Mouse (Mus musculus) CH12.LX (cell line): Measurements from ENCODE around the gene Arid5b. TPM values are rescaled to one million over a fixed set of nuclear protein-coding genes. Genes with fewer than 3 reads are reported as not detected.

Experiments used
- DNase-seq: peaks from one replicate; pipeline ENCODE4 v3.0.0-alpha.2; 2013; ENCODE audit errors: extremely low read depth
- H3K27ac ChIP-seq: 2 replicates; pipeline ENCODE4 v1.5.1; 2012; ENCODE audit warnings: low read depth, mild to moderate bottlenecking, control low read depth, moderate library complexity; ENCODE audit not compliant: insufficient read depth
- H3K27me3 ChIP-seq: replicated peaks from 2 replicates; pipeline ENCODE3; 2012; ENCODE audit warnings: inconsistent platforms
- H3K36me3 ChIP-seq, 2 experiments: replicated peaks in 1 of 2; 2 replicates each; pipeline versions ENCODE3 to v1.6.1; 2012; ENCODE audit warnings: inconsistent platforms in 1 of 2, low read length in 1 of 2, mild to moderate bottlenecking in 1 of 2, mixed read lengths in 1 of 2, moderate library complexity in 1 of 2; ENCODE audit not compliant: control insufficient read depth in 1 of 2, insufficient read depth in 1 of 2
- H3K4me1 ChIP-seq, 2 experiments: 2 replicates each; pipeline ENCODE4 v1.6.1; 2012; ENCODE audit warnings: inconsistent platforms in 1 of 2, moderate library complexity in 1 of 2; ENCODE audit not compliant: insufficient read depth in 2 of 2, control insufficient read depth in 1 of 2
- H3K4me2 ChIP-seq: 2 replicates; pipeline ENCODE4 v1.6.1; 2012; ENCODE audit warnings: low read depth, mild to moderate bottlenecking, control low read depth; ENCODE audit not compliant: poor library complexity, insufficient read depth, severe bottlenecking
- H3K4me3 ChIP-seq, 3 experiments: fragments of 150-350 bp in 1 of 3; sonication (generic) in 1 of 3; replicated peaks in 1 of 3; 2 replicates each; pipeline versions ENCODE3 to v1.5.1; 2011 to 2012; ENCODE audit warnings: low read depth in 2 of 3, low read length in 2 of 3, mild to moderate bottlenecking in 2 of 3, moderate library complexity in 2 of 3, control low read depth in 1 of 3, improper control_type of control experiment in 1 of 3, inconsistent platforms in 1 of 3, mixed read lengths in 1 of 3; ENCODE audit not compliant: poor library complexity in 1 of 3
- H3K79me2 ChIP-seq: replicated peaks from 2 replicates; pipeline ENCODE4 v1.6.1; 2012; ENCODE audit warnings: mild to moderate bottlenecking, moderate library complexity; ENCODE audit not compliant: control insufficient read depth, poor library complexity, insufficient read depth, severe bottlenecking; ENCODE audit errors: extremely low read depth
- H3K9ac ChIP-seq: 2 replicates; pipeline ENCODE4 v1.6.1; 2012; ENCODE audit warnings: low read depth, mild to moderate bottlenecking, control low read depth, moderate library complexity; ENCODE audit not compliant: insufficient read depth
- H3K9me3 ChIP-seq: replicated peaks from 2 replicates; pipeline ENCODE3; 2012; ENCODE audit warnings: low read length, inconsistent platforms, mixed read lengths
- BHLHE40 ChIP-seq: IDR thresholded peaks from 2 replicates; pipeline ENCODE4 v1.6.1; 2011; ENCODE audit warnings: mild to moderate bottlenecking, low read depth, low read length, improper control_type of control experiment
- CHD2 ChIP-seq: IDR thresholded peaks from 2 replicates; pipeline ENCODE4 v1.6.1; 2011; ENCODE audit warnings: low read length, improper control_type of control experiment
- CTCF ChIP-seq, 2 experiments: IDR thresholded peaks in 1 of 2; conservative IDR thresholded peaks in 1 of 2; 2 replicates each; pipeline ENCODE4 v1.5.1; 2011 to 2012; ENCODE audit warnings: low read depth in 2 of 2, low read length in 2 of 2, improper control_type of control experiment in 1 of 2, inconsistent platforms in 1 of 2, mild to moderate bottlenecking in 1 of 2, moderate library complexity in 1 of 2
- E2F4 ChIP-seq: IDR thresholded peaks from 2 replicates; pipeline ENCODE4 v1.6.1; 2011; ENCODE audit warnings: low read depth, low read length, improper control_type of control experiment; ENCODE audit not compliant: insufficient replicate concordance
- EP300 ChIP-seq: IDR thresholded peaks from 2 replicates; pipeline ENCODE4 v1.6.1; 2011; ENCODE audit warnings: low read length, improper control_type of control experiment
- HCFC1 ChIP-seq: IDR thresholded peaks from 2 replicates; pipeline ENCODE4 v1.6.1; 2012; ENCODE audit warnings: low read depth, mild to moderate bottlenecking, inconsistent platforms, low read length, improper control_type of control experiment
- JUN ChIP-seq: IDR thresholded peaks from 2 replicates; pipeline ENCODE4 v1.6.1; 2011; ENCODE audit warnings: low read depth, mild to moderate bottlenecking, low read length, improper control_type of control experiment, moderate library complexity; ENCODE audit not compliant: insufficient read depth
- MEF2A ChIP-seq: IDR thresholded peaks from 2 replicates; pipeline ENCODE4 v1.6.1; 2014; ENCODE audit warnings: low read depth, mild to moderate bottlenecking, inconsistent platforms, low read length, improper control_type of control experiment, borderline replicate concordance
- MXI1 ChIP-seq: IDR thresholded peaks from 2 replicates; pipeline ENCODE4 v1.6.1; 2011; ENCODE audit warnings: mild to moderate bottlenecking, low read depth, low read length, improper control_type of control experiment
- MYC ChIP-seq: IDR thresholded peaks from 2 replicates; pipeline ENCODE4 v1.6.1; 2011; ENCODE audit warnings: low read depth, mild to moderate bottlenecking, improper control_type of control experiment, low read length
- NELFE ChIP-seq: IDR thresholded peaks from 2 replicates; pipeline ENCODE4 v1.6.1; 2011; ENCODE audit warnings: low read depth, low read length, improper control_type of control experiment
- NRF1 ChIP-seq: IDR thresholded peaks from 2 replicates; pipeline ENCODE4 v1.6.1; 2014; ENCODE audit warnings: low read depth, mild to moderate bottlenecking, inconsistent platforms, low read length, improper control_type of control experiment, moderate library complexity
- PAX5 ChIP-seq: IDR thresholded peaks from 2 replicates; pipeline ENCODE4 v1.6.1; 2012; ENCODE audit warnings: low read length, inconsistent platforms, mixed read lengths
- POLR2AphosphoS2 ChIP-seq: IDR thresholded peaks from 2 replicates; pipeline ENCODE4 v1.6.1; 2011; ENCODE audit warnings: low read depth, low read length, improper control_type of control experiment
- RCOR1 ChIP-seq: conservative IDR thresholded peaks from 2 replicates; pipeline ENCODE4 v1.6.1; 2012; ENCODE audit warnings: low read depth, mild to moderate bottlenecking, inconsistent platforms, low read length, improper control_type of control experiment
- SIN3A ChIP-seq: IDR thresholded peaks from 2 replicates; pipeline ENCODE4 v1.6.1; 2012; ENCODE audit warnings: low read length, improper control_type of control experiment, inconsistent platforms
- SMC3 ChIP-seq: IDR thresholded peaks from 2 replicates; pipeline ENCODE4 v1.6.1; 2011; ENCODE audit warnings: low read depth, low read length, improper control_type of control experiment
- TCF12 ChIP-seq: IDR thresholded peaks from 2 replicates; pipeline ENCODE4 v1.6.1; 2014; ENCODE audit warnings: low read depth, mild to moderate bottlenecking, inconsistent platforms, low read length, improper control_type of control experiment
- UBTF ChIP-seq: IDR thresholded peaks from 2 replicates; pipeline ENCODE4 v1.6.1; 2012; ENCODE audit warnings: low read depth, mild to moderate bottlenecking, inconsistent platforms, low read length, improper control_type of control experiment, moderate library complexity
- USF2 ChIP-seq: conservative IDR thresholded peaks from 2 replicates; pipeline ENCODE4 v1.6.1; 2011; ENCODE audit warnings: low read depth, low read length, improper control_type of control experiment
- ZKSCAN1 ChIP-seq: IDR thresholded peaks from 2 replicates; pipeline ENCODE4 v1.6.1; 2012; ENCODE audit warnings: low read depth, inconsistent platforms, low read length, improper control_type of control experiment, borderline replicate concordance
- ZMIZ1 ChIP-seq: IDR thresholded peaks from 2 replicates; pipeline ENCODE4 v1.6.1; 2012; ENCODE audit warnings: low read depth, mild to moderate bottlenecking, inconsistent platforms, low read length, improper control_type of control experiment
- dilution Hi-C: fragments of 300-500 bp; cut with MboI; formaldehyde crosslinking; loops from 2 replicates; pipeline ENCODE4 v1.14.3; 2020; ENCODE audit warnings: low sequenced_read_pairs; ENCODE audit not compliant: extremely low pct_unique_long_range_greater_than_20kb, extremely low pct_ligation_motif_present
- in situ Hi-C: fragments of 300-500 bp; cut with MboI; formaldehyde crosslinking; loops from 3 replicates; pipeline ENCODE4 v1.14.3; 2019; ENCODE audit warnings: low sequenced_read_pairs, low pct_ligation_motif_present, low pct_unique_long_range_greater_than_20kb, mixed read lengths
- polyA plus RNA-seq: library from polyadenylated mRNA; unstranded; fragments of >175 nt; gene quantifications from 2 replicates; pipeline ENCODE4 v1.2.1, GENCODE M21; 2012; ENCODE audit warnings: low read depth; ENCODE audit not compliant: insufficient read length
- total RNA-seq, 2 experiments: library from RNA; depleted of rRNA; stranded (reverse); fragments of 300-350 nt in 1 of 2; fragments of >200 nt in 1 of 2; gene quantifications; 2 replicates each; pipeline ENCODE4 v1.2.3; 2012 to 2014

The Arid5b gene
- total and polyA plus RNA-seq, 3 experiments, result 1.1 to 2.6 (median 1.8) TPM

DNA sequence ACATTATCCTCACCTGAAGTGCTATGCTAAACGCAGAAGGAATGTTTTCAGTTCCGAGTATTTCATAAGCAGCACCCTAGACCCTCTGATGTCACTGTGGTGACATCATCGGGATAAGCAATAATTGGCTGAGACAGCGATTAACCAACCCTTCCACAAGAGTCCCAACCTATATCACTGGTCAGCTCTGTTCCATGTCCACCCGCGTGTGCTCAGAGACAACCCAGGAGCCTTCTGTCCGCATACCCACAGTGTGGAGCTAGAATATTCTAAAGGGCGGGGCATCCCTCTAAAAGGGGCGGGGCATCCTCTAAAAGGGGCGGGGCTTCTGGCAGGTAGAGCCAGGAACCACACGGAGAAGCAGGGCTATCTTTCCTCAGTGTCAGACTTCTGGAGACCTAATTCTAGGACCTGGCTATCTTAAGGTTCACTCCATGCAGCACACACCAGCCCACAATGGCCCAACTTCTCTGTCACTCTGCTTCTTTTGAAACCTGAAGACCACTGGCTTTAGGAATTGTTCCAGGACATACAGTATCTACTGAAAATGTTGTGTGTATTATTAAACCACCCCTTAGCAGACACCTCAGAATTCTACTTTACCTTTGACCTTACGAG is 68.4 kb downstream of the Arid5b start:
- dilution Hi-C loops, result no loop called here
- no peak for DNase-seq
- TF ChIP-seq USF2, result no peak
- no peak for TF ChIP-seq SMC3
- TF ChIP-seq EP300, result no peak
- TF ChIP-seq CHD2, result no peak
- no peak for TF ChIP-seq MEF2A
- no peak for TF ChIP-seq RCOR1
- no peak for TF ChIP-seq MXI1
- no peak for TF ChIP-seq NRF1
- no peak for TF ChIP-seq UBTF
- TF ChIP-seq CTCF (conservative IDR thresholded peaks at IDR 0.05 in 1 of 2, IDR thresholded peaks at IDR 0.05 in 1 of 2; ENCODE audit: low read depth in 2 of 2, low read length in 2 of 2), result no peak
- TF ChIP-seq NELFE, result no peak
- TF ChIP-seq HCFC1, result no peak
- no peak for TF ChIP-seq JUN
- TF ChIP-seq ZMIZ1, result no peak
- no peak for TF ChIP-seq PAX5
- TF ChIP-seq, all 38 proteins: peak for 0
- Histone ChIP-seq H3K79me2 (no peaks in the 10 kb centered on the region), H3K27ac (no peak overlapping the region), H3K4me3 (no peak overlapping the region), H3K4me1 (peaks cover 0 to 2% of the 10 kb centered on the region in 2 experiments; a peak in 1 of 4 replicates), H3K9ac (no peak overlapping the region), H3K9me3 (no peaks in the 10 kb centered on the region), H3K4me2 (no peak overlapping the region), H3K36me3 (peaks cover 0 to 25% of the 10 kb centered on the region in 2 experiments), H3K27me3 (no peaks in the 10 kb centered on the region)
- in situ Hi-C loops, result no loop called here

DNA sequence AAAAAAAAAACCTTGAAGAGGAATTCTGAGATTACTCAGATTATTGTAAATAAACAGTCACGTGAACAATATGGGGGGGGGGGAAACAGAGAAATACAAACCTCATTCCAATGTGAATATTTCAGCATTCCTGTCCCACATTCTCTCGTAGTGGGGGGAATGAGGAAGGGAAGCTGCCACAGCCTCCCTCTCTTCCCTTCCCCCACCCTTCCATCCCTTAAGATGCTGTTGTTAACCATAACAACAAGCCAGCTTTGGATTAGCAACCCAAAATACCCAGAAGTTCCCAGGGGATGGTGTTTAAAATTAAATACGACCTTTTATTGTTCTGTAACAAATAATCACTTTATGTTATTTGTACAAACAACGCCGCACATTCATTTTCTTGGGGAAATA is 69.9 kb downstream of the Arid5b start:
- peaks cover 0 to 25% of the 10 kb centered on the region in 2 experiments for H3K36me3 ChIP-seq
- dilution Hi-C loops, result no loop called here

More for the DNA sequence above, 69.9 kb downstream of the Arid5b start:
- Histone ChIP-seq H3K9me3 (no peaks in the 10 kb centered on the region), H3K79me2 (no peaks in the 10 kb centered on the region), H3K27ac (no peak overlapping the region), H3K4me3 (no peak overlapping the region), H3K4me1 (peaks cover 8 to 9% of the 10 kb centered on the region in 2 experiments; a peak in 2 of 4 replicates), H3K9ac (no peak overlapping the region), H3K4me2 (no peak overlapping the region), H3K27me3 (no peaks in the 10 kb centered on the region)
- in situ Hi-C loops, result no loop called here
- TF ChIP-seq POLR2AphosphoS2 (no peak), MYC (no peak), NELFE (no peak), EP300 (no peak), MXI1 (no peak), NRF1 (no peak), BHLHE40 (no peak), ZKSCAN1 (no peak), SIN3A (no peak), E2F4 (no peak), TCF12 (no peak)
- no peak for DNase-seq
